Mouse (Mus musculus) thymus, adult 2 months (tissue): Measurements from ENCODE around the gene Hoxa9. TPM values are rescaled to one million over a fixed set of nuclear protein-coding genes. Genes with fewer than 3 reads are reported as not detected.

Experiments used
- DNase-seq: peaks from one replicate; pipeline ENCODE4 v3.0.0; 2021
- H3K27ac ChIP-seq: fragments of 200-500 bp; 2 replicates; pipeline ENCODE4 v1.5.1; 2012; ENCODE audit warnings: low read length, control low read depth; ENCODE audit not compliant: control insufficient read depth, insufficient read depth
- H3K27me3 ChIP-seq: fragments of 200-500 bp; 2 replicates; pipeline ENCODE4 v1.6.1; 2012; ENCODE audit warnings: mild to moderate bottlenecking, low read length, moderate library complexity, mixed read lengths; ENCODE audit not compliant: control insufficient read depth, insufficient read depth
- H3K36me3 ChIP-seq: fragments of 200-500 bp; 2 replicates; pipeline ENCODE4 v1.6.1; 2012; ENCODE audit warnings: mild to moderate bottlenecking, low read length, moderate library complexity; ENCODE audit not compliant: control insufficient read depth, insufficient read depth
- H3K4me1 ChIP-seq: fragments of 200-500 bp; replicated peaks from 2 replicates; pipeline ENCODE4 v1.6.1; 2012; ENCODE audit warnings: low read length; ENCODE audit not compliant: control insufficient read depth, insufficient read depth
- H3K4me3 ChIP-seq: fragments of 200-500 bp; 2 replicates; pipeline ENCODE4 v1.5.1; 2012; ENCODE audit warnings: mild to moderate bottlenecking, low read length, control low read depth, moderate library complexity; ENCODE audit not compliant: control insufficient read depth, insufficient read depth
- CTCF ChIP-seq: fragments of 200-500 bp; IDR thresholded peaks from 2 replicates; pipeline ENCODE4 v1.5.1; 2012; ENCODE audit warnings: mild to moderate bottlenecking, control low read depth, low read length, moderate library complexity, borderline replicate concordance; ENCODE audit not compliant: control insufficient read depth, poor library complexity, insufficient read depth; ENCODE audit errors: extremely low read depth
- POLR2A ChIP-seq: fragments of 200-500 bp; IDR thresholded peaks from 2 replicates; pipeline ENCODE4 v1.6.1; 2012; ENCODE audit warnings: mild to moderate bottlenecking, low read length, control low read depth, moderate library complexity; ENCODE audit not compliant: control insufficient read depth, poor library complexity, insufficient read depth; ENCODE audit errors: extremely low read depth
- WGBS: fragments of 180-500 bp; shearing (Covaris S2); methylation state at CpG from one replicate; pipeline ENCODE4 v1.1.7; 2018; 5-methylcytosine and 5-hydroxymethylcytosine counted together
- polyA plus RNA-seq: library from polyadenylated mRNA; depleted of rRNA; stranded (reverse); fragments of >200 nt; gene quantifications from 2 replicates; pipeline ENCODE4 v1.2.3, GENCODE M21; 2012

The Hoxa9 gene
- polyA plus RNA-seq, 1 experiment = 0.26 TPM

DNA sequence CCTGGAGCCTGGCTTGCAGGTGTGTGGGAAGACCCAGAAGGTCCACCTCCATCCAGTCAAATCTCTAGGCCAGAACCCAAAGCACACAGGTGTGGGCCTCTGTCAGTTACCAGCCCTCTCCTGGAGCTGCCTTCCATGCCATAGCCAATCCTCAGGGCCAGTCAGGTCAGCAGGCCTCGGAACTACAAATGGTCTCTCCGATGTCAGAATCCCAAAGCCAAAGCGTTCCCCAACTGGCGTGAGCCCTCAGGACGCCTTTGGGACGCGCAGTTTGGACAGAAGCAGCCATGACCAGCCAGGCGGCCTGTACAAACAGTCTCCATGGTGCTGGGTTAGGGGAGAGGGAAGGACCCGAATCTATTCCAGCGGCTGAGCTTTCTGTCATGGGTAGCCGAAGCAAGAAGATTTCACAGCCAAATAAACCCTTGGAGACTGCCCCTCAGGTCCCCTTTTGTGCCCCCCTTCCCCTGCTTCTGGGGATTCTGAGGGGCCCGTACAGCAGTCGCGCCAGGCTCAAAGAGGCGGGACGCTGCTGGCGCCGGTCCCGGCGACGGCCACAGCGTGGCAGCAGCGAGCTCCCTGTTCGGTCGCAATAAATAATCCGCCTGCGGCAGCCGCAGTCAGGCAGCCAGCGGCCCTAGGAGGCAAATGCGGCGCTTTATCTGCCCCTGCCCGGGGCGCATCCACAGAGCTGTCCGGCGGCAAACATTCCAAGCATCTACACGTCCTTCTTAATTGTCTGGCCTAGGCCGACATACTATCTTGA is 19.5 kb downstream of the Hoxa9 start:
- TF ChIP-seq POLR2A (no peak), CTCF (peak; percentile 82; the same call in 1 of the 2 replicates)
- peak; percentile 79 for DNase-seq
- WGBS = 4% methylated on average over 37 of the region's 37 CpGs
- H3K4me1 ChIP-seq = peaks cover 18% of the 10 kb centered on the region
- peak overlapping the region; percentile 44 for H3K4me3 ChIP-seq
- no peaks in the 10 kb centered on the region for H3K36me3 ChIP-seq
- H3K27ac ChIP-seq = no peak overlapping the region
- peaks cover 15% of the 10 kb centered on the region; the same call in 1 of the 2 replicates for H3K27me3 ChIP-seq

DNA sequence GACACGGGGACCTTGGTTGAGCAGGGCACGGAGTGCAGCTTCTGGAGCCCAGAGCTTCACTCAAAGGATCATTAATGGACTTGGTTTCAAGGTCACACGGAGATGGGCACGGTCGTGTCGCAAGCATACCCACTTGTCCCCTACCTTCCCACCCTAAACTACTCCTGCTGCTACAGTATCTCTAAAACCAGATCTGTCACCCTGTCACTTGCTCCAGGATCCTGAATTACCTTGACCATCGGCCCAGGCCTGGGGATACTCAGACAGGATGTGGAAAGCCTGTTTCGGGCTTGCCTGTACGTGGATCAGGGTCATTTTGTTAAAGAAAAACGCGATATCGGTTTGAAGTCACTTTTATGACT is 21.2 kb downstream of the Hoxa9 start:
- DNase-seq = no peak
- Histone ChIP-seq H3K4me1 (peaks cover 18% of the 10 kb centered on the region), H3K36me3 (no peaks in the 10 kb centered on the region), H3K27ac (no peak overlapping the region), H3K27me3 (peaks cover 13% of the 10 kb centered on the region; the same call in 1 of the 2 replicates), H3K4me3 (no peak overlapping the region)
- TF ChIP-seq POLR2A = no peak
- TF ChIP-seq CTCF = no peak
- 71% methylated on average over 12 of the region's 12 CpGs for WGBS

DNA sequence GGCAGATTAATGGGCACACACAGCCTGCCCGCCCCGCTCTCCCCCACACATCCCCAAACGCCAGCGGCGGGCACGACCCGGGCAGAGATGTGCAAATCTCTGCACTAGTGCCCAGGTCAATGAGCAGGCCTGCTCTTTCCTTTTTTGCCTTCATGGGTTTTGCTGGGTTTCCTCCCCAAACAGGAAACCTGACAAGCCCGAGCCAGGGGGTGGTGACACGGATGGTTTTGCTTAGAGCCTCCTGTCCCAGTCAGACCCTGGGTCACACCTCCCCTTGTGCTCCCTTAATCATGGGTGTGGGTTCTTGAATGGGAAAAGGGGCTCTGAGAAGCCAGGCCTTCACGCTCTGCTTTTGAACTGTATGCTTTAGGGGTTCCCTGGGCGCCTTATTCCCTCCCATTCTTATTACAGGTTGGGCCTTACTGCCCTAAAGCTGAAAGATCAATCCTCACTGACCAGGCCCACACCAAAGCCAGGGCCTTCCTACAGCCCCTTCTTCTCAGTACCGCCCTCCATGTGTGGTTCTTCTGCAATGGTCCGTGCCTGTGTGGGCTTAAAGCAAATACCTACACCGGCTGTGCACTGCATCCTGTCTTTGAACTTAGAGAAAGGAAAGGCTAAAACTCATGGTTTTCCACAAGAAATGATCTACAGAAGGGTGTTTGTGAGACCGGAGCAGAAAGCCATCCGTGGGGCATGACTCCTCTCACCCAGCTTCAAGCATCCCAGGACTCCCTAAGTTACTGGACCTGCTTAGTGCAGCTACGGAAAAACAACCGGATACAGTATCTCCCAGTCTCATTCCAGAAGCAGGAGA is 21.8 kb downstream of the Hoxa9 start:
- H3K27me3 ChIP-seq = peaks cover 13% of the 10 kb centered on the region; the same call in 1 of the 2 replicates

DNA sequence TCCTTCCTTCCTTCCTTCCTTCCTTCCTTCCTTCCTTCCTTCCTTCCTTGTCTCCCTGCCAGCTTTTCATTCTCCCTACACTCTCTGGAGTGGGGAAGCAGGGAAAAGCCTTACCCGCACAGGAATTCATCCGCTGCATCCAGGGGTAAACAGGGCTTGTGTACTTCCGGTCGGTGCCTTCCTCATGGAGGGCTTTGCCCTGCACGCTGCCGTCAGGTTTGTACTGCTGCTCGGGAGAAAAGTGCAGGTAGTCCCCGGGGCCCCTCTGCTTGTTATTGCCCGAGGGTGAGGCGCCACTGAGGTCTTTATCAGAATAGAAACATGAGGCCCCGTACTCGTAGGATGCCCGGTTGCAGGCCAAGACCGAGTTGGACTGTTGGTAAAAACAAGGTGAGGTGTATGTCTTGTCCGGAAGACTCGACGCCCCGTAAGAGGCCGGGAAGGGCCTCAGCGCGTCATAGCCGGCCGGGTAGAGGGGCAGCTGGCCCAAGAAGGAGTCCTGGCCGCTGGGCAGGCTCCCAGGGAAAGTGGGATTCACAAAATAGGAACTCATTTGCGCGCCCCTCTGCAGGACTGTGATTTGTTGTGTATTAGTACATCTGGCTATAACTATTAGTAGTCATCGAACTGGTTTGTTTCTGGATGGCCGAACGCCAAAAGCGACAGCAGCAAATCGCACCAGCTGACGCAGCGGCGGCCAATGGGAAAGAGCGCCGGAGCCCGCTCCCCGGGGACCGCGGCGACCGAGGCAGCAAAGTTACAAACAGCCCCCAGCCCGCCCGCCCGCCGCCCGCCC is 22.6 kb downstream of the Hoxa9 start, which contains the start of gene Hoxa6:
Gene Hoxa6, minus strand, starts transcription at position 651 of the 796 bp plus-strand sequence.
- H3K4me1 ChIP-seq = peaks cover 18% of the 10 kb centered on the region
- no peak for DNase-seq
- TF ChIP-seq POLR2A = no peak
- no peak for TF ChIP-seq CTCF
- H3K36me3 ChIP-seq = no peaks in the 10 kb centered on the region
- 40% methylated on average over 45 of the region's 47 CpGs for WGBS
- H3K27me3 ChIP-seq = peaks cover 13% of the 10 kb centered on the region; the same call in 1 of the 2 replicates
- H3K27ac ChIP-seq = no peak within 1 kb of the TSS
- no peak within 1 kb of the TSS for H3K4me3 ChIP-seq

More for the DNA sequence above, 21.8 kb downstream of the Hoxa9 start:
- Histone ChIP-seq H3K4me1 (peaks cover 18% of the 10 kb centered on the region), H3K27ac (no peak overlapping the region), H3K36me3 (no peaks in the 10 kb centered on the region), H3K4me3 (no peak overlapping the region)
- TF ChIP-seq CTCF (no peak), POLR2A (no peak)
- no peak for DNase-seq
- 31% methylated on average over 18 of the region's 18 CpGs for WGBS

DNA sequence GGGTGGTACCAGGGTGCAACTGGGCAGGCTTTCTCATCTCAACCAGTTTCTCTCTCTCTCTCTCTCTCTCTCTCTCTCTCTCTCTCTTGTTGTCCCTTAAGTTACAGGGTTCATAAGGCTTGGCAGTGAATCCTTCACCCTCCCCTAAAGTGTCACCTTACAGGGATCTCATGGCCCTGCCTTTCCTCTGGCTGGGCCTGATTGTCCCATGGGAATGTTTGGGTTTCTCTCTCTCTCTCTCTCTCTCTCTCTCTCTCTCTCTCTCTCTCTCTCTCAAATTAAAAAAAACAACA is 23.3 kb downstream of the Hoxa9 start:
- no peak overlapping the region for H3K27ac ChIP-seq
- TF ChIP-seq CTCF = no peak
- no peak for TF ChIP-seq POLR2A
- H3K4me3 ChIP-seq = no peak overlapping the region
- H3K27me3 ChIP-seq = peaks cover 10% of the 10 kb centered on the region; the same call in 1 of the 2 replicates
- no peaks in the 10 kb centered on the region for H3K36me3 ChIP-seq
- peaks cover 13% of the 10 kb centered on the region for H3K4me1 ChIP-seq
- no peak for DNase-seq

DNA sequence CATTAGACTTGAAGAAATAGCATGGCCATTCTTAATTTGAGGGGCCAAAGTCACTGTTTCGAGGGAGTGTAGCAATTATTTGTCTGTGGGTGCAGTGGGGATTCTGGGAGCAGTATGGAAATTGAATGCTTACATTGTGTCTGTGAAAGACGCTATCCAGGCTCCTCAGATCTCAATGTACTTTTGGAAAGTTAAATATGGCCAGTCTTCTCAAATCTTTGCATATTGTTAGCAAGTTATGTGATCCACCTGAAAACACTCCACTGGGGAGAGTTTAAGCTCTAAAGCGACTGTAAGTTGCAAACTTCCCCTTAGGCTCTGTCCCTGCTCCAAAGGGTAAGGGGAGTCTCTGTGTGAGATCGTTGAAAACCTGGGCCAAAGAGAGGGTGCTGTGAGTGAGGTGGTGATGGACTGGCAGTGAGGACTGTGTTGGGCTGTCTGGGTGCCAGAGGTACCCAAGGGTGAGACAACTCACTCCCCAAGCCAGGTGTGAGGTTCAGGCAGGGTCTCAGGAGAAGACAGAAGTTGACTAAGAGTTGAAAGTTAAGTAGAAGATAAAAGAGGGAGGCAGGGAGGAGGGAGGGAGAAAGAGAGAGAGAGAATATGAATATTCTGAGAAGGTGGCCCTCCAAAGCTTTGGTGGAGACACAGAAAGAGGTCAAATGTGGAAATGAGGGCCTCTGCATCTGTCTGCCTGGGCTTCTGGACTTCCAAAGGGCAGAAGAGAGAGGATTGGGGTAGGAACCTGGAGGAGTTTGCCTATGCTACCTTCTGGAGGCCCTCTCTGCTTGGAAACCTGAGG is 23.8 kb downstream of the Hoxa9 start:
- DNase-seq = no peak
- Histone ChIP-seq H3K27me3 (peaks cover 6% of the 10 kb centered on the region; the same call in 1 of the 2 replicates), H3K4me1 (peaks cover 8% of the 10 kb centered on the region), H3K27ac (no peak overlapping the region), H3K36me3 (no peaks in the 10 kb centered on the region), H3K4me3 (no peak overlapping the region)
- TF ChIP-seq CTCF (no peak), POLR2A (no peak)
- 86% methylated on average over 4 of the region's 4 CpGs for WGBS
